Mouse (Mus musculus): ENCODE data around the gene Vamp4. TPM values are rescaled to one million over a fixed set of nuclear protein-coding genes. Genes with fewer than 3 reads are reported as not detected.
"Not testable (repeated sequence)": the region's sequence is repeated elsewhere in the genome, so short reads cannot be mapped to it uniquely, and the experiment has no call there.

The Vamp4 gene
- polyA plus RNA-seq, 1 experiment from 2014 or later, result 32.9 TPM

DNA sequence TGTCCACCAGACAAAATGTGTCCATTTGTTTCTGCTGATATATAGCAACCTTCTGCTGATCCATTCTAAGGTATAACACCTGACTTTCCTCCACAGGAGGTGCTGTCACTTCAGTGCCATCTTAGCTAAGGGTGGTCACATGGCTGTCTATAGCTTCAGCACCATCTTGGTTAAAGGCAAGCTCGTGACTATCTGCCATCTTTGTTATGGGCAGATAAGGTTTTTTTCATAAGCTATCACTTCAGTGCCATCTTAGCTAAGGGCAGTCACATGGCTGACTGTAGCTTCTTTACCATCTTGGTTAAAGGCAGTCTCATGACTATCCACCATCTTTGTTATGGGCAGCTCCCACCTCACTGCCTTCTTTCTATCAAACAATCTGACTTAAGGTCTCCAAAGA, 45.2 kb downstream of the Vamp4 start:
- no peaks in the 10 kb centered on the region for H3K4me1 ChIP-seq (replicated peaks; ENCODE audit: control insufficient read depth, insufficient read depth)
- H3K4me3 ChIP-seq (ENCODE audit: low read depth, low read length), result no peak overlapping the region
- TF ChIP-seq EP300 (optimal IDR thresholded peaks at IDR 0.05), result no peak
- TF ChIP-seq CTCF (IDR thresholded peaks at IDR 0.05; ENCODE audit: low read depth), result no peak
- ATAC-seq (ENCODE audit: low FRiP score, low TSS enrichment), result 0 out of 2 replicates have a peak, but pooled peaks have one; percentile 12
- H3K9ac ChIP-seq (ENCODE audit: low read length), result no peak overlapping the region
- no peak for DNase-seq (ENCODE audit: low spot score)
- H3K4me2 ChIP-seq (replicated peaks; ENCODE audit: low read depth), result no peak overlapping the region
- WGBS, result 86% methylated on average over 1 of the region's 1 CpGs
- no peaks in the 10 kb centered on the region for H3K27me3 ChIP-seq (ENCODE audit: control insufficient read depth, insufficient read depth, low read length)
- H3K9me3 ChIP-seq (ENCODE audit: control insufficient read depth, low read length), result no peaks in the 10 kb centered on the region
- H3K36me3 ChIP-seq (ENCODE audit: control insufficient read depth, insufficient read depth, low read length), result no peaks in the 10 kb centered on the region
- no peak overlapping the region for H3K27ac ChIP-seq (replicated peaks)

- DNase-seq (ENCODE audit: low spot score) (no peak), ATAC-seq (ENCODE audit: low FRiP score, low TSS enrichment) (no peak)
- H3K9me3 ChIP-seq (ENCODE audit: control insufficient read depth, low read length), result no peaks in the 10 kb centered on the region
- H3K27ac ChIP-seq (replicated peaks), result no peak overlapping the region
- no peak overlapping the region for H3K4me2 ChIP-seq (replicated peaks; ENCODE audit: low read depth)
- WGBS, result 71% methylated on average over 4 of the region's 4 CpGs
- H3K4me1 ChIP-seq (replicated peaks; ENCODE audit: control insufficient read depth, insufficient read depth), result no peaks in the 10 kb centered on the region
- no peak overlapping the region for H3K4me3 ChIP-seq (ENCODE audit: low read depth, low read length)
- TF ChIP-seq CTCF (IDR thresholded peaks at IDR 0.05; ENCODE audit: low read depth) (peak; percentile 59), EP300 (optimal IDR thresholded peaks at IDR 0.05) (no peak)
- H3K36me3 ChIP-seq (ENCODE audit: control insufficient read depth, insufficient read depth, low read length), result no peaks in the 10 kb centered on the region
- no peaks in the 10 kb centered on the region for H3K27me3 ChIP-seq (ENCODE audit: control insufficient read depth, insufficient read depth, low read length)
- H3K9ac ChIP-seq (ENCODE audit: low read length), result no peak overlapping the region
Observed at GRCm38 (mm10) chr1:162620487-162620886, 50.2 kb downstream of the Vamp4 start.

- no peaks in the 10 kb centered on the region for H3K4me1 ChIP-seq (replicated peaks; ENCODE audit: control insufficient read depth, insufficient read depth)
- H3K27me3 ChIP-seq (ENCODE audit: control insufficient read depth, insufficient read depth, low read length), result no peaks in the 10 kb centered on the region
- DNase-seq (ENCODE audit: low spot score), result no peak
- H3K9ac ChIP-seq (ENCODE audit: low read length), result no peak overlapping the region
- no peak overlapping the region for H3K27ac ChIP-seq (replicated peaks)
- no peak for TF ChIP-seq EP300 (optimal IDR thresholded peaks at IDR 0.05)
- no peak for TF ChIP-seq CTCF (IDR thresholded peaks at IDR 0.05; ENCODE audit: low read depth)
- H3K9me3 ChIP-seq (ENCODE audit: control insufficient read depth, low read length), result no peaks in the 10 kb centered on the region
- H3K4me3 ChIP-seq (ENCODE audit: low read depth, low read length), result no peak overlapping the region
- ATAC-seq (ENCODE audit: low FRiP score, low TSS enrichment), result no peak
- no peak overlapping the region for H3K4me2 ChIP-seq (replicated peaks; ENCODE audit: low read depth)
- 47% methylated on average over 4 of the region's 4 CpGs for WGBS
- no peaks in the 10 kb centered on the region for H3K36me3 ChIP-seq (ENCODE audit: control insufficient read depth, insufficient read depth, low read length)
Observed at GRCm38 (mm10) chr1:162623895-162624294, 53.6 kb downstream of the Vamp4 start.

DNA sequence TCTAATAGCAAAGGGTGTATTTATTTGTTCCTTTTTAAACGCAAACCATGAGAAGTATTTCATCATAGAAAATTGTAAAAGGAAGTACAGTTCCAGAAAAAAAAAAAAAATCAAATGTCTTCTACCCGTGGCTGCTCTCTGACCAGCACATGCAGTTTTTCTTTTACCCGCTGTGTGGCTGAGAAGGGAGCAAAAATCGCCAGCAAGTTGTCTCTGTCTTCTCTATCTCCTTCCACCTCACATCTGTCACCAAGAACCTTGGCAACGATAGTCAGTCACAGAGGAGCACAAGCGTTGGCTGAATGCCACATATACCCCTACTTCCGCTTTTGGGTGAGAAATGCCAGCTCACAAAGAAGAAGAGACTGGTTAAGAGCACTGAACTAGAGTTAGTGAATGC, 54.9 kb downstream of the Vamp4 start:
- Histone ChIP-seq H3K4me2 (replicated peaks; ENCODE audit: low read depth) (no peak overlapping the region), H3K4me1 (replicated peaks; ENCODE audit: control insufficient read depth, insufficient read depth) (no peaks in the 10 kb centered on the region), H3K9ac (ENCODE audit: low read length) (no peak overlapping the region), H3K4me3 (ENCODE audit: low read depth, low read length) (no peak overlapping the region), H3K27me3 (ENCODE audit: control insufficient read depth, insufficient read depth, low read length) (no peaks in the 10 kb centered on the region), H3K9me3 (ENCODE audit: control insufficient read depth, low read length) (no peaks in the 10 kb centered on the region), H3K36me3 (ENCODE audit: control insufficient read depth, insufficient read depth, low read length) (no peaks in the 10 kb centered on the region), H3K27ac (replicated peaks) (no peak overlapping the region)
- TF ChIP-seq EP300 (optimal IDR thresholded peaks at IDR 0.05) (no peak), CTCF (IDR thresholded peaks at IDR 0.05; ENCODE audit: low read depth) (no peak)
- WGBS, result 45% methylated on average over 7 of the region's 7 CpGs
- ATAC-seq (ENCODE audit: low FRiP score, low TSS enrichment) (no peak), DNase-seq (ENCODE audit: low spot score) (no peak)

GRCm38 (mm10) chr1:162627821-162628220, 57.5 kb downstream of the Vamp4 start:
- not testable (repeated sequence) for H3K4me1 ChIP-seq (replicated peaks; ENCODE audit: control insufficient read depth, insufficient read depth); H3K9me3 ChIP-seq (ENCODE audit: control insufficient read depth, low read length); ATAC-seq (ENCODE audit: low FRiP score, low TSS enrichment); H3K9ac ChIP-seq (ENCODE audit: low read length); H3K27me3 ChIP-seq (ENCODE audit: control insufficient read depth, insufficient read depth, low read length); H3K27ac ChIP-seq (replicated peaks); H3K4me2 ChIP-seq (replicated peaks; ENCODE audit: low read depth); DNase-seq (ENCODE audit: low spot score); H3K4me3 ChIP-seq (ENCODE audit: low read depth, low read length); H3K36me3 ChIP-seq (ENCODE audit: control insufficient read depth, insufficient read depth, low read length)
- 83% methylated on average over 4 of the region's 4 CpGs for WGBS

GRCm38 (mm10) chr1:162628326-162628725, 58.0 kb downstream of the Vamp4 start:
- H3K9ac ChIP-seq (ENCODE audit: low read length); H3K27me3 ChIP-seq (ENCODE audit: control insufficient read depth, insufficient read depth, low read length); H3K4me3 ChIP-seq (ENCODE audit: low read depth, low read length); H3K4me1 ChIP-seq (replicated peaks; ENCODE audit: control insufficient read depth, insufficient read depth); H3K27ac ChIP-seq (replicated peaks); H3K36me3 ChIP-seq (ENCODE audit: control insufficient read depth, insufficient read depth, low read length); H3K9me3 ChIP-seq (ENCODE audit: control insufficient read depth, low read length); ATAC-seq (ENCODE audit: low FRiP score, low TSS enrichment); H3K4me2 ChIP-seq (replicated peaks; ENCODE audit: low read depth); DNase-seq (ENCODE audit: low spot score): not testable (repeated sequence)
- WGBS, result 95% methylated on average over 15 of the region's 15 CpGs

- not testable (repeated sequence) for H3K9me3 ChIP-seq (ENCODE audit: control insufficient read depth, low read length); DNase-seq (ENCODE audit: low spot score); ATAC-seq (ENCODE audit: low FRiP score, low TSS enrichment); H3K27ac ChIP-seq (replicated peaks); H3K4me2 ChIP-seq (replicated peaks; ENCODE audit: low read depth); H3K36me3 ChIP-seq (ENCODE audit: control insufficient read depth, insufficient read depth, low read length); H3K27me3 ChIP-seq (ENCODE audit: control insufficient read depth, insufficient read depth, low read length); H3K4me3 ChIP-seq (ENCODE audit: low read depth, low read length); H3K9ac ChIP-seq (ENCODE audit: low read length); H3K4me1 ChIP-seq (replicated peaks; ENCODE audit: control insufficient read depth, insufficient read depth)
- WGBS, result 48% methylated on average over 1 of the region's 1 CpGs
Observed at GRCm38 (mm10) chr1:162635291-162635931, 65.1 kb downstream of the Vamp4 start.

Measured in stomach, postnatal 0 days (tissue).